Mouse (Mus musculus) thymus, adult 18-20 months (tissue): ENCODE data around the gene Lsm6.

Experiments used
- DNase-seq, 2 experiments: peaks; one replicate each; pipeline ENCODE4 v3.0.0; 2022; ENCODE audit warnings: mixed read lengths in 2 of 2

The Lsm6 gene

DNA sequence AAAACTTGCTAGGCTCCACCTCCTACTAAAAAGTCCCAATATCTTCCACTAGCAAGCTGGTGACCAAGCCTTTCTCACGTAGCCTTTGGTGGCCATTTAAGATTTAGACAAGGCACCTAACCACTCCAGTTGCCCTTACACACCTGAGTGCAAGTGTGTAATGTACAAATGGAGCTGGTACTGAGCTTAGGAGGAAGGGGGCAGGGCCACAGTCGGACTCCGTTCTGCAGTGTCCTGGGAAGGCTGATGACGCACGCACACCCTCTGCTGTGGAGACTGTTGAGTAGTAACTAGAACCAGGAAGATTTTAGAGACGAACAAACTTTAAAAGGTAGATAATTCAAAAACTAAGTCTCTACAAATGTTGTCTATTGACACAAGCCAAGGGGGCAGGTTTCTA, 19.7 kb downstream of the Lsm6 start:
- DNase-seq = no peak

GRCm38 (mm10) chr8:78798671-78799070, 22.3 kb downstream of the Lsm6 start:
- no peak for DNase-seq

DNA sequence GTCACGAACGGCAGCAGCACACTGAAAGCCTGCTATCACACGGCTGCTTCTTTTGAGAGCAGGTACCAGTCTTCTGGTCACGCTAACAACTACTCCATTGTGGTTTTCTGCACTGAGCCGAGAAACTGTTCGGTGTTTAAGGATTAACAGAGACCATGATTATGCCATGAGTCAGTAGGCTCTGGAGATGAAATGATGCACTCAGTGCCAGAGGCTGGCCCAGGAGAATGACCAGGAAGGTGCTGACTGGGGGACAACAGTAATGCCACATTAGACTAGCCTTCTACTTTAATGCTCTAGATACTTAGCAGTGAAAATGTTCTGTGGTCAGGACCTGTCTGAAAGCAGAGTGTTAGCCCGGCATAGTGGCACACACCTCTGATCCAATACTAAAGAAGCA, 23.0 kb downstream of the Lsm6 start:
- no peak for DNase-seq

GRCm38 (mm10) chr8:78793231-78793630, 27.7 kb downstream of the Lsm6 start:
- DNase-seq = no peak

- no peak for DNase-seq
Observed at GRCm38 (mm10) chr8:78776816-78777215, 44.1 kb downstream of the Lsm6 start.

- DNase-seq = no peak
Observed at GRCm38 (mm10) chr8:78771256-78771655, 49.7 kb downstream of the Lsm6 start.

GRCm38 (mm10) chr8:78770584-78770983, 50.4 kb downstream of the Lsm6 start:
- no peak for DNase-seq

DNA sequence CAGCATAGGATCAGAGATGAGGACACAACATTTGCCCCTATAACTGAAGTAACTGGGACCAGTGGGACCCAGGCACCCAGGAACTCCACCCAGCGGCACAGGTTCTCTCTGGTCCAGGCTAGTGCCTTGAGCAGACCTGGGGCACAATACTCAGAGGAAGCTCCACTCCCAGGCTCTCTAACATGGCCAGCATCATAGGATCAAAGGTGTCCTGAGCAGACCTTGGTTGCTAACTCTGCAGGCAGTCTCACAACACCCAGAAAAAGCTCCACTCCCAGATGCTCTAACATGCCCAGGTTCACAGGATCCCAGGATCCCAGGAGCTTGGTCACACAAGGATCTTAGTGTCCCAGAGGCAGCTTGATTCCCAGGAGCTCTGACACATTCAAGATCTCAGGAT, 55.4 kb downstream of the Lsm6 start:
- no peak for DNase-seq

GRCm38 (mm10) chr8:78764976-78765375, 56.0 kb downstream of the Lsm6 start:
- no peak for DNase-seq

DNA sequence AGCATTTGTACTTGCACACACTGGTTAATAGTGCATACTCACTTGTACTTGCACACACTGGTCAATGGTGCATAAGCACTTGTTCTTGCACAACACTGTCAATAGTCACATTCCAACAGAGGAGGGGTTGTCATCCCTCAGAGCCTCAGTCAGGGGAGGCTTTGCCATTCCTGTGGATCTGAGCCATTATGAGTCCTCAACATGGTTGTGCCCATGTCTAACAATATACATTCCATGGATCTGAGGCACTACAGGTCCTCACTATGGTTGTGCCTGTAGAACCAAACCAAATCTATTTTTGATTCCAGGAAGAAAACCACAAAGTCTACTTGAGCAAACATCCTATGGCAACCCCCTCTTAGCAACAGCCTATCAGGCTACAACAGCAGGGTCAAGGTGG, 61.8 kb downstream of the Lsm6 start:
- DNase-seq = no peak

DNA sequence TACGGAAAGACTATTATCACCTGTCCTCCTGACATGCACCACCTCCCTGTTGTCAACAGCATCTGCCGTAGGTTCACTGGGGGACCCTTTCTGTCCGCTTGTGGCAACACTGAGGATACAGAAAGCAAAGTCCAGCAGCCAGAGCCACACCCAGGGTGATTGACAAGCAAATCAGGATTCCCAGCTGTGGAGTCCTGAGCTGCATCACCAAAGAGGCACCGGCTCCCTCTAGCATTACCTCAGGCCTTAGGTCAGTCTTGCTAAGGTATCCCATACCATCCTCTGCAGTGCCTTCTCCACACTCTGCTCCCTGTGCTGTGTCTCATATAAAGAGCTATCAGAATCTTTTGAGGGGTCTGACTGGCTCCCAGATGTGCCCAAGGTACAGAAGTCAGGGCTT, 66.0 kb downstream of the Lsm6 start:
- no peak for DNase-seq
